Mouse (Mus musculus) liver, postnatal 0 days (tissue): ENCODE results near the gene 1600002K03Rik.

ENCODE experiments used
- CTCF ChIP-seq: sonication (generic); IDR thresholded peaks from 2 replicates; pipeline ENCODE4 v1.5.1; 2016; ENCODE audit warnings: antibody characterized with exemption, low read depth
- EP300 ChIP-seq: IDR thresholded peaks from 2 replicates; pipeline ENCODE4 v1.6.1; 2016; ENCODE audit warnings: antibody characterized with exemption, low read depth, mild to moderate bottlenecking

GRCm38 (mm10) chr10:80160455-80161371, 12.0 kb upstream of the 1600002K03Rik start:
- TF ChIP-seq CTCF (no peak; the same call in 1 of the 2 replicates), EP300 (peak; percentile 14; the same call in 1 of the 2 replicates)
